12 mouse cellular contexts compared by ENCODE assay signal in genomic region chr2:29716143-29716542, GRCm38 (mm10). TPM values are rescaled to one million over a fixed set of nuclear protein-coding genes. Genes with fewer than 3 reads are reported as not detected.
DNase-seq lines count a peak whose midpoint lies in the region; ATAC-seq and TF ChIP-seq lines count a peak whose summit lies in the region.
"Had no signal": no experiment of that assay in that cellular context is flagged by ENCODE, and none has a peak within 500 bp of the region (broad histone marks: within the 10 kb centered on the region; RNA-seq: fewer than 3 reads in every experiment).

No protein-coding gene starts in this region.

- WGBS in limb, embryonic 13.5 days, result 33% methylated on average over 7 of the region's 7 CpGs

- peak overlapping the region; percentile 51 for H3K9ac ChIP-seq in limb, embryonic 13.5 days

- intact Hi-C loops in gastrocnemius, adult 2 months (cut with DNase I), result no loop called here
- intact Hi-C loops in gastrocnemius, postnatal 14 days (cut with DNase I; ENCODE audit: low total_unique reads), result no loop called here

- no peak for DNase-seq in gastrocnemius, adult 2 months
- no peak for DNase-seq in gastrocnemius, postnatal 14 days
- DNase-seq in layer of hippocampus, adult 2 months (ENCODE audit: low spot score in 2 of 2), result no peak
- DNase-seq in layer of hippocampus, postnatal 10 days (ENCODE audit: low spot score in 2 of 2), result no peak
- peak; percentile 13 for DNase-seq in NIH3T3 (ENCODE audit: low read depth)
- no peak for DNase-seq in left cerebral cortex, adult 9 months (ENCODE audit: low spot score in 2 of 2)
- DNase-seq: thymus, adult 2 months had no signal

- no peaks in the 10 kb centered on the region for H3K27me3 ChIP-seq in limb, embryonic 13.5 days

- H3K9me3 ChIP-seq in limb, embryonic 13.5 days, result no peaks in the 10 kb centered on the region

- peak; percentile 42 for ATAC-seq in limb, embryonic 13.5 days (ENCODE audit: low FRiP score, low read depth)
- ATAC-seq in erythroid progenitor cell, adult 5-6 weeks (replicated peaks; ENCODE audit: low FRiP score, poor library complexity, severe bottlenecking), result no peak

- TF ChIP-seq CTCF in gastrocnemius, adult 2 months (IDR thresholded peaks at IDR 0.05), result no peak
- no peak for TF ChIP-seq CTCF in layer of hippocampus, adult 2 months (conservative IDR thresholded peaks at IDR 0.05)

- H3K36me3 ChIP-seq in limb, embryonic 13.5 days, result peaks cover 78% of the 10 kb centered on the region

- H3K27ac ChIP-seq in gastrocnemius, adult 2 months, result peak overlapping the region; percentile 38
- peak overlapping the region; percentile 5; the same call in 1 of the 2 replicates for H3K27ac ChIP-seq in layer of hippocampus, adult 2 months
- peak overlapping the region; percentile 86 for H3K27ac ChIP-seq in limb, embryonic 13.5 days

- H3K4me1 ChIP-seq in limb, embryonic 13.5 days, result peaks cover 21% of the 10 kb centered on the region

- H3K4me2 ChIP-seq in limb, embryonic 13.5 days (replicated peaks), result peak overlapping the region; percentile 35

- no peak overlapping the region for H3K4me3 ChIP-seq in gastrocnemius, adult 2 months
- no peak overlapping the region for H3K4me3 ChIP-seq in layer of hippocampus, adult 2 months
- H3K4me3 ChIP-seq in limb, embryonic 13.5 days, result no peak overlapping the region

RNA-seq across cellular contexts. Expression of gene Gm13420, which starts 35.3 kb away (rescaled TPM):
- not detected for total RNA-seq in gastrocnemius, adult 2 months (2021)
- not detected for total RNA-seq in gastrocnemius, postnatal 14 days (2021)
- total RNA-seq in layer of hippocampus, adult 2 months (2021), result under 1 TPM; 0.79 to 0.98 TPM
- 1 to 10 TPM; 1.4 to 2.2 TPM for total RNA-seq in layer of hippocampus, postnatal 10 days (2021)
- polyA plus RNA-seq in limb, embryonic 13.5 days (2015; fragmentation: Nextera tagmentation; extraction: Ambion mirVana), result not detected in 2 replicates
- total RNA-seq in erythroid progenitor cell, adult 5-6 weeks (2015; ENCODE audit: low replicate concordance), result not detected in 2 replicates
- total RNA-seq in erythroid progenitor cell, adult 5-6 weeks (2017; ENCODE audit: low replicate concordance), result not detected in 2 replicates
- total RNA-seq: granulocyte monocyte progenitor cell, adult 5-6 weeks had no signal
- polyA plus RNA-seq: neural tube, embryonic 11.5 days had no signal

RNA-seq across cellular contexts. Expression of gene Gm13547, which starts 43.0 kb away (rescaled TPM):
- not detected for total RNA-seq in gastrocnemius, adult 2 months (2021)
- total RNA-seq in gastrocnemius, postnatal 14 days (2021), result not detected
- total RNA-seq in layer of hippocampus, adult 2 months (2021), result not detected
- not detected for total RNA-seq in layer of hippocampus, postnatal 10 days (2021)
- polyA plus RNA-seq in limb, embryonic 13.5 days (2015; fragmentation: Nextera tagmentation; extraction: Ambion mirVana), result 0.55 and 0.98 TPM in 2 replicates
- total RNA-seq in erythroid progenitor cell, adult 5-6 weeks (2015; ENCODE audit: low replicate concordance), result not detected in 2 replicates
- total RNA-seq in erythroid progenitor cell, adult 5-6 weeks (2017; ENCODE audit: low replicate concordance), result not detected in 2 replicates
- total RNA-seq: granulocyte monocyte progenitor cell, adult 5-6 weeks; layer of hippocampus, postnatal 14 days had no signal
- polyA plus RNA-seq: neural tube, embryonic 11.5 days; thymus, adult 2 months had no signal

Comparison
In these comparisons a context has a peak if more than half of its experiments do, and no peak if none do; other contexts are left out.
1. H3K27ac ChIP-seq: peak in every context shown above with its lines; median percentile 86 in limb, embryonic 13.5 days; 38 in gastrocnemius, adult 2 months; 5 in layer of hippocampus, adult 2 months.